Mouse (Mus musculus) liver, embryonic 14.5 days (tissue): ENCODE measurements around the gene Diaph3. TPM values are rescaled to one million over a fixed set of nuclear protein-coding genes. Genes with fewer than 3 reads are reported as not detected.

Experiments
- ATAC-seq: fragments of 200-750 bp; cut with Nextera tagmentation; 2 replicates; pipeline ENCODE4 v1.8.0; 2017; ENCODE audit warnings: moderate number of reproducible peaks, mild to moderate bottlenecking, moderate library complexity; ENCODE audit not compliant: insufficient read depth
- DNase-seq, 3 experiments: peaks; one replicate each; pipeline ENCODE4 v3.0.0-alpha.2; 2012 to 2013; ENCODE audit warnings: low read depth in 3 of 3, low spot score in 3 of 3
- H3K27ac ChIP-seq: fragments of 300-500 bp; sonication (generic); 2 replicates; pipeline ENCODE4 v1.5.1; 2014; ENCODE audit warnings: moderate library complexity, mild to moderate bottlenecking, control low read depth, inconsistent platforms
- H3K27me3 ChIP-seq: fragments of 300-500 bp; sonication (generic); 2 replicates; pipeline ENCODE4 v1.6.1; 2014; ENCODE audit warnings: mild to moderate bottlenecking, low read length, moderate library complexity; ENCODE audit not compliant: control insufficient read depth, insufficient read depth
- H3K36me3 ChIP-seq: fragments of 300-500 bp; sonication (generic); replicated peaks from 2 replicates; pipeline ENCODE4 v1.6.1; 2014; ENCODE audit warnings: low read depth; ENCODE audit not compliant: control insufficient read depth, insufficient read depth
- H3K4me1 ChIP-seq, 2 experiments: fragments of 200-500 bp in 1 of 2; fragments of 300-500 bp in 1 of 2; sonication (generic) in 1 of 2; replicated peaks; 2 replicates each; pipeline ENCODE4 v1.6.1; 2012 to 2014; ENCODE audit warnings: antibody characterized with exemption in 1 of 2, inconsistent platforms in 1 of 2, low read length in 1 of 2; ENCODE audit not compliant: control insufficient read depth in 2 of 2, insufficient read depth in 2 of 2
- H3K4me2 ChIP-seq: fragments of 300-500 bp; sonication (generic); 2 replicates; pipeline ENCODE4 v1.6.1; 2014; ENCODE audit warnings: low read depth, mild to moderate bottlenecking, control low read depth, moderate library complexity
- H3K4me3 ChIP-seq, 2 experiments: fragments of 200-500 bp in 1 of 2; fragments of 300-500 bp in 1 of 2; sonication (generic) in 1 of 2; 2 replicates each; pipeline ENCODE4 v1.5.1; 2012 to 2014; ENCODE audit warnings: low read depth in 2 of 2, low read length in 2 of 2, mild to moderate bottlenecking in 2 of 2, control low read depth in 1 of 2, inconsistent platforms in 1 of 2, moderate library complexity in 1 of 2; ENCODE audit not compliant: insufficient read depth in 1 of 2
- H3K9ac ChIP-seq: fragments of 300-500 bp; sonication (generic); replicated peaks from 2 replicates; pipeline ENCODE4 v1.6.1; 2014; ENCODE audit warnings: mild to moderate bottlenecking, control low read depth, moderate library complexity
- H3K9me3 ChIP-seq: fragments of 300-500 bp; sonication (generic); 2 replicates; pipeline ENCODE4 v1.6.1; 2016; ENCODE audit warnings: low read length, mixed read lengths; ENCODE audit not compliant: control insufficient read depth
- CTCF ChIP-seq: IDR thresholded peaks from 2 replicates; pipeline ENCODE4 v1.5.1; 2016; ENCODE audit warnings: antibody characterized with exemption, low read depth, control low read depth
- EP300 ChIP-seq: IDR thresholded peaks from 2 replicates; pipeline ENCODE4 v1.6.1; 2016; ENCODE audit warnings: antibody characterized with exemption, low read depth
- WGBS: fragments of 180-500 bp; shearing (Covaris S2); extraction: QIAGEN DNeasy Blood & Tissue Kit; methylation state at CpG from one replicate; pipeline ENCODE4 v1.1.7; 2014; ENCODE audit not compliant: insufficient replicate concordance; 5-methylcytosine and 5-hydroxymethylcytosine counted together
- polyA plus RNA-seq, 2 experiments: library from polyadenylated mRNA; depleted of rRNA in 1 of 2; stranded (reverse) in 1 of 2; unstranded in 1 of 2; fragments of >200 nt; fragmentation: Nextera tagmentation in 1 of 2; extraction: Ambion mirVana in 1 of 2; gene quantifications; 2 replicates each; pipeline versions ENCODE4 v1.2.1 to v1.2.3; 2012 to 2014

Diaph3 gene
- polyA plus RNA-seq, 2 experiments: 8.9 to 15.2 TPM

DNA sequence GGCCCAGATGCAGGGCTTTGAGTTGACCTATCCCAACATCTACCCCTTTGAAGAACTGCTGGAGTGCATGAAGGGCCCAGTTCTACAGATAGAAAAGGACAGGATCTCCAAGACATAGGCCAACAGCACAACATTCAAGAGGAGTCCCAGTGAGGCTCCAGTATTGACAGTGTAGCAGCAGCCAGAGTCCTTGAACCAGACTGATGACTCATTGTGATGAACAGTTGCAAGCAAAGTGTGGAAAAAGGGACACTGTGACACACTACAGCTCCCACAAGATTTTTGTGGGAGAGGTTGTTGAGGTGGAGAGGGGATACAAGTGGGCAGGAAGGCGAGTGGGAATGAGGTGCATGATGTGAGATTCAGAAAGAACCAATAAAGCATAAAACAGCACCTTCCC, 443.1 kb downstream of the Diaph3 start:
- WGBS: 39% methylated on average over 1 of the region's 1 CpGs
- TF ChIP-seq CTCF: no peak
- no peak for TF ChIP-seq EP300
- H3K4me1 ChIP-seq: no peaks in the 10 kb centered on the region

DNA sequence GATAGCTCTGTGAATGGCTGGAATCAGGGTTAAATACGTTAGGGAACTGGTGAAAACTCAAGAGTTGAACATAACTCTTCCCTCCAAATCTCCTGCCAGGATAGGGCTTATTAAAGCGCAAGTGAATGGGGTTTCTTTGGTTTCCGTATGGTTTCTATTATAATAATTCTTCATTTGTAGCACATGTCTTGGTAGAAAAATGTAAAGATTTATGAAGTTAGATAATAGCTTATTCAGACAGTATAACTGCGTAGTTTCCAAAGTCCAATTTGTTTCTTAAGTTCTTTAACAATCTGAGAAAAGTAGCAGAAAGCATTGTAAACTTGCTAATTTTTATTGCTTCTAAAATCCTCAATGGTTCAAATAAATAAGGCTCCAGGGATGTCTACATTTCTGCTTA, 448.3 kb downstream of the Diaph3 start:
- no peak overlapping the region for H3K4me2 ChIP-seq
- 83% methylated on average over 4 of the region's 4 CpGs for WGBS
- no peaks in the 10 kb centered on the region for H3K9me3 ChIP-seq
- H3K4me1 ChIP-seq: no peaks in the 10 kb centered on the region
- no peak for DNase-seq
- no peak for TF ChIP-seq CTCF
- TF ChIP-seq EP300: no peak
- no peaks in the 10 kb centered on the region for H3K36me3 ChIP-seq
- H3K27me3 ChIP-seq: no peaks in the 10 kb centered on the region
- no peak overlapping the region for H3K9ac ChIP-seq
- H3K27ac ChIP-seq: no peak overlapping the region
- ATAC-seq: no peak
- H3K4me3 ChIP-seq: no peak overlapping the region

More for the DNA sequence above, 443.1 kb downstream of the Diaph3 start:
- Histone ChIP-seq H3K27ac (no peak overlapping the region), H3K36me3 (no peaks in the 10 kb centered on the region), H3K27me3 (no peaks in the 10 kb centered on the region), H3K9me3 (no peaks in the 10 kb centered on the region), H3K9ac (no peak overlapping the region), H3K4me3 (no peak overlapping the region), H3K4me2 (no peak overlapping the region)
- no peak for ATAC-seq
- DNase-seq: no peak

- TF ChIP-seq CTCF (no peak), EP300 (no peak)
- 69% methylated on average over 5 of the region's 5 CpGs for WGBS
- H3K4me3 ChIP-seq: no peak overlapping the region
- no peaks in the 10 kb centered on the region for H3K36me3 ChIP-seq
- DNase-seq (no peak), ATAC-seq (no peak)
- no peak overlapping the region for H3K4me2 ChIP-seq
- no peaks in the 10 kb centered on the region for H3K4me1 ChIP-seq
- no peaks in the 10 kb centered on the region for H3K9me3 ChIP-seq
- no peaks in the 10 kb centered on the region for H3K27me3 ChIP-seq
- H3K27ac ChIP-seq: no peak overlapping the region
- no peak overlapping the region for H3K9ac ChIP-seq
Measured at GRCm38 (mm10) chr14:86691298-86691697, 449.7 kb downstream of the Diaph3 start.

DNA sequence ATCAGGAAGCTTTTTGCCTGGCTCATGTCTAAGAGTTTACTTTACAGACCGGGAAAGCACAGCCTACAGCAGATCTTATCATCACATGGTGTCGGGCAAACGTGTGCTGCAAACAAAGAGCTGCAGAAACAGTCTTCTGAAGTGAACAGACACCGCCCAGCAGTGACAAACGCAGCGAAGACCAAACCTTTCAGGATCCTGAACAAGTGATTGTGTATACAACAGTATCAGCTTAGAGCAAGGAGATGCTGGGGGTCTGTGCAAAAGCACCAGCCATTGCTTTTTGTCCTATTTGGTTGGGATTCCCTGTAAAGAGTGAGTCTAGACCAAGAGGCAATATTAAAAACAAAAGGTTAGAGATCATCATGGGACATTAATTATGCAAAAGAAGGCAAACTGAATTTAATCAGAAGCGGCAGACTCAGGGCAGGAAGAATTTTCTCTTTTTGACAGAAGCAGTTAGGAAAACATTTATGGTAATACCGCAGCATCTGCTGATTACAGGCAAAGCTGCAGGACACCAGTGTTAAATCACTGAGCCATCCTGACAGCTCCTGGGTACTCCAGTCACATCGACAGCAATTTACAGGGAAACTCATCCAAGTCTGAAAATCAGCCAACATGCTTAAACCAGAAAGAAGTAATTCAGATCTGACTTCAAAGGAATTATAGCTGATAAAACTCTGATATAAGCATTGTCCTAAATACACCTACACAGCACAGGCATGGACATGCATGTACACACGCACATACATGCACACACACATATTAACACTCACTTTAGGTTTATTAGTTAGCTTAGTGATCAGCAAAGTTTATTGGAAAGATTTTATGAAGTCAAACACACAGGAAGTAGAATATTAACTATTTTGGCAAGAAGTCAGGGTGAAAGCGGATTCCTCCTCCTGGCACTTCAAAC, 456.2 kb downstream of the Diaph3 start:
- H3K27ac ChIP-seq: no peak overlapping the region
- 57% methylated on average over 11 of the region's 11 CpGs for WGBS
- H3K36me3 ChIP-seq: no peaks in the 10 kb centered on the region
- TF ChIP-seq CTCF (no peak), EP300 (no peak)
- H3K9me3 ChIP-seq: no peaks in the 10 kb centered on the region
- H3K27me3 ChIP-seq: no peaks in the 10 kb centered on the region
- H3K4me3 ChIP-seq: no peak overlapping the region
- H3K4me2 ChIP-seq: no peak overlapping the region
- no peaks in the 10 kb centered on the region for H3K4me1 ChIP-seq
- no peak overlapping the region for H3K9ac ChIP-seq
- DNase-seq (no peak), ATAC-seq (no peak)

- Histone ChIP-seq H3K4me2 (no peak overlapping the region), H3K9ac (no peak overlapping the region), H3K4me3 (no peak overlapping the region), H3K27ac (no peak overlapping the region), H3K9me3 (no peaks in the 10 kb centered on the region), H3K36me3 (no peaks in the 10 kb centered on the region), H3K4me1 (no peaks in the 10 kb centered on the region), H3K27me3 (no peaks in the 10 kb centered on the region)
- DNase-seq (no peak), ATAC-seq (no peak)
- TF ChIP-seq CTCF (no peak), EP300 (no peak)
Measured at GRCm38 (mm10) chr14:86681951-86682350, 459.1 kb downstream of the Diaph3 start.
